Mouse (Mus musculus) ES-Bruce4 (cell line): ENCODE data around the gene Six5.

Experiments
- CTCF ChIP-seq: IDR thresholded peaks from one replicate; pipeline ENCODE4 v1.8.1; 2011; ENCODE audit warnings: low read depth, low read length
- EP300 ChIP-seq: IDR thresholded peaks from 2 replicates; pipeline ENCODE4 v1.6.1; 2011; ENCODE audit warnings: low read depth, low read length; ENCODE audit not compliant: insufficient read depth
- POLR2A ChIP-seq: IDR thresholded peaks from one replicate; pipeline ENCODE4 v1.8.1; 2011; ENCODE audit warnings: low read length; ENCODE audit not compliant: insufficient read depth

- peak; percentile 36 for TF ChIP-seq POLR2A
- no peak for TF ChIP-seq EP300
- no peak for TF ChIP-seq CTCF
Measured at GRCm38 (mm10) chr7:19092381-19093173, 1.8 kb upstream of the Six5 start.
